Comparison of ENCODE assay signal across 30 mouse cellular contexts in the genomic region with DNA sequence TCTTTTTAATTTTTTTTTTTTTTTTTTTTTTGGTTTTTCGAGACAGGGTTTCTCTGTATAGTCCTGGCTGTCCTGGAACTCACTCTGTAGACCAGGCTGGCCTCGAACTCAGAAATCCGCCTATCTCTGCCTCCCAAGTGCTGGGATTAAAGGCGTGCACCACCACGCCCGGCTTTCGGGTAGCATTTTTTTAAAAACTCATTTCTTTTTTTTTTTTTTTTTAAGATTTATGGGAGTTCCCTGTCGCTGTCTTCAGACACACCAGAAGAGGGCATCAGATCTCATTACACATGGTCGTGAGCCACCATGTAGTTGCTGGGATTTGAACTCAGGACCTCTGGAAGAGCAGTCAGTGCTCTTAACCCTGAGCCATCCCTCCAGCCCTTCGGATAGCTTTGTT. TPM values are rescaled to one million over a fixed set of nuclear protein-coding genes. Genes with fewer than 3 reads are reported as not detected.
"Had no signal": no experiment of that assay in that cellular context is flagged by ENCODE, and none has a peak within 500 bp of the region (broad histone marks: within the 10 kb centered on the region; RNA-seq: fewer than 3 reads in every experiment).

No protein-coding gene starts in this region.

RNA-seq across cellular contexts. Expression of gene Slc44a4, which starts 12.3 kb away (rescaled TPM):
- total RNA-seq: common myeloid progenitor, adult 5-6 weeks; forebrain, postnatal 0 days; gastrocnemius, adult 18-20 months; gastrocnemius, adult 2 months; gastrocnemius, postnatal 10 days; gastrocnemius, postnatal 25 days; gastrocnemius, postnatal 4 days; heart, adult 2 months; heart, adult 8-10 months had no signal
- polyA plus RNA-seq: embryonic facial prominence, embryonic 12.5 days; erythroblast, embryonic 14.5 days; forebrain, embryonic 11.5 days; forebrain, embryonic 12.5 days; forebrain, embryonic 13.5 days; forebrain, embryonic 14.5 days; forebrain, embryonic 15.5 days; forebrain, postnatal 0 days had no signal

RNA-seq across cellular contexts. Expression of gene Gm20547, which starts 20.1 kb away (rescaled TPM):
- total RNA-seq: common myeloid progenitor, adult 5-6 weeks; forebrain, postnatal 0 days; gastrocnemius, adult 18-20 months; gastrocnemius, adult 2 months; gastrocnemius, adult 8-10 months; gastrocnemius, postnatal 10 days; gastrocnemius, postnatal 14 days; gastrocnemius, postnatal 25 days; gastrocnemius, postnatal 4 days; granulocyte monocyte progenitor cell, adult 5-6 weeks; heart, adult 18-20 months; heart, adult 2 months; heart, adult 8-10 months had no signal
- polyA plus RNA-seq: embryonic facial prominence, embryonic 10.5 days; embryonic facial prominence, embryonic 11.5 days; embryonic facial prominence, embryonic 13.5 days; embryonic facial prominence, embryonic 14.5 days; embryonic facial prominence, embryonic 15.5 days; erythroblast, embryonic 14.5 days; forebrain, embryonic 11.5 days; forebrain, embryonic 12.5 days; forebrain, embryonic 13.5 days; forebrain, embryonic 14.5 days; forebrain, embryonic 15.5 days; forebrain, embryonic 16.5 days; forebrain, postnatal 0 days; frontal cortex, adult 2 months; gonadal fat pad, adult 2 months; heart, adult 2 months; heart, embryonic 10.5 days; heart, embryonic 11.5 days had no signal
